Mouse (Mus musculus) hindbrain, embryonic 12.5 days (tissue): ENCODE measurements around the gene Mybph. TPM values are rescaled to one million over a fixed set of nuclear protein-coding genes. Genes with fewer than 3 reads are reported as not detected.

Source experiments
- ATAC-seq: fragments of 200-750 bp; cut with Nextera tagmentation; 2 replicates; pipeline ENCODE4 v1.8.0; 2017; ENCODE audit warnings: moderate TSS enrichment; ENCODE audit not compliant: low FRiP score
- H3K27ac ChIP-seq: fragments of 300-500 bp; sonication (generic); 2 replicates; pipeline ENCODE4 v1.5.1; 2016; ENCODE audit warnings: mild to moderate bottlenecking
- H3K27me3 ChIP-seq: fragments of 300-500 bp; sonication (generic); 2 replicates; pipeline ENCODE4 v1.6.1; 2016; ENCODE audit warnings: mild to moderate bottlenecking
- H3K36me3 ChIP-seq: fragments of 300-500 bp; sonication (generic); 2 replicates; pipeline ENCODE4 v1.6.1; 2016; ENCODE audit warnings: mild to moderate bottlenecking
- H3K4me1 ChIP-seq: fragments of 300-500 bp; sonication (generic); 2 replicates; pipeline ENCODE4 v1.6.1; 2016
- H3K4me2 ChIP-seq: fragments of 300-500 bp; sonication (generic); replicated peaks from 2 replicates; pipeline ENCODE4 v1.6.1; 2016; ENCODE audit warnings: mild to moderate bottlenecking
- H3K4me3 ChIP-seq: fragments of 300-500 bp; sonication (generic); 2 replicates; pipeline ENCODE4 v1.5.1; 2016; ENCODE audit warnings: mild to moderate bottlenecking
- H3K9ac ChIP-seq: fragments of 300-500 bp; sonication (generic); 2 replicates; pipeline ENCODE4 v1.6.1; 2016; ENCODE audit warnings: mild to moderate bottlenecking, moderate library complexity
- H3K9me3 ChIP-seq: fragments of 300-500 bp; sonication (generic); replicated peaks from 2 replicates; pipeline ENCODE4 v1.6.1; 2016; ENCODE audit warnings: mild to moderate bottlenecking
- WGBS: fragments of 180-500 bp; shearing (Covaris S2); methylation state at CpG from one replicate; pipeline ENCODE4 v1.1.7; 2016; 5-methylcytosine and 5-hydroxymethylcytosine counted together
- polyA plus RNA-seq: library from polyadenylated mRNA; unstranded; fragments of >200 nt; fragmentation: Nextera tagmentation; extraction: Ambion mirVana; gene quantifications from 2 replicates; pipeline ENCODE4 v1.2.1, GENCODE M21; 2016

Mybph gene
- polyA plus RNA-seq, 1 experiment from 2014 or later = 2.4 TPM

DNA sequence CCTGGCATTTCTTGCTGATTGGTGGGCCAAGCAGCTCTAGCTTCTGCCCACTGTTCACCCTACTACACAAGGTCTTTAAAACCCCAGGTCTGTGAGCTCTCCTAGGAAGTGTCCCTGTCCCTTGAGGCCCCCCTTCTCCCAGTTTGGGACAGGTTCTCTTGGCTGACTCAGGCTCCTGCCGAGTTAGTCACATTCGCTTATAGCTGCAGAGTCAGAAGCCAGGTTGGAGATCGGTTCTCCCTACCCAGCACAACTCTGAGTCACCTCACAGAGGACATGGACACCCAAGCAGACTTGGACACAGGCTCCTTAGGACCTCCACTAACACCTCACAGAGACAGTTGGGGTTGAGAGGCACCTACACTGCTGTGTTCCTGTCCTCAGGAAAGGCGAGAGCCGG, 2.1 kb upstream of the Mybph start:
- Histone ChIP-seq H3K9me3 (no peaks in the 10 kb centered on the region), H3K9ac (no peak overlapping the region), H3K36me3 (no peaks in the 10 kb centered on the region), H3K27ac (no peak overlapping the region), H3K4me1 (peaks cover 40% of the 10 kb centered on the region), H3K27me3 (no peaks in the 10 kb centered on the region), H3K4me2 (no peak overlapping the region), H3K4me3 (no peak overlapping the region)
- WGBS = 88% methylated on average over 5 of the region's 5 CpGs
- ATAC-seq = no peak

GRCm38 (mm10) chr1:134192024-134192423, 1.2 kb upstream of the Mybph start:
- Histone ChIP-seq H3K4me2 (no peak overlapping the region), H3K4me3 (no peak overlapping the region), H3K4me1 (peaks cover 42% of the 10 kb centered on the region), H3K9ac (no peak overlapping the region), H3K36me3 (no peaks in the 10 kb centered on the region), H3K27me3 (no peaks in the 10 kb centered on the region), H3K27ac (no peak overlapping the region), H3K9me3 (no peaks in the 10 kb centered on the region)
- 60% methylated on average over 4 of the region's 4 CpGs for WGBS
- no peak for ATAC-seq

GRCm38 (mm10) chr1:134193674-134194197, 488 bp downstream of the Mybph start:
- Histone ChIP-seq H3K9ac (no peak overlapping the region), H3K27ac (no peak overlapping the region), H3K36me3 (no peaks in the 10 kb centered on the region), H3K9me3 (no peaks in the 10 kb centered on the region), H3K4me2 (no peak overlapping the region), H3K4me1 (peaks cover 32% of the 10 kb centered on the region), H3K27me3 (no peaks in the 10 kb centered on the region), H3K4me3 (no peak overlapping the region)
- 68% methylated on average over 7 of the region's 7 CpGs for WGBS
- no peak for ATAC-seq

GRCm38 (mm10) chr1:134194298-134195022, 1.2 kb downstream of the Mybph start:
- Histone ChIP-seq H3K9me3 (no peaks in the 10 kb centered on the region), H3K27me3 (no peaks in the 10 kb centered on the region), H3K4me1 (peaks cover 24% of the 10 kb centered on the region), H3K36me3 (no peaks in the 10 kb centered on the region), H3K4me2 (no peak overlapping the region), H3K4me3 (no peak overlapping the region), H3K27ac (no peak overlapping the region), H3K9ac (no peak overlapping the region)
- no peak for ATAC-seq
- WGBS = 68% methylated on average over 16 of the region's 16 CpGs

DNA sequence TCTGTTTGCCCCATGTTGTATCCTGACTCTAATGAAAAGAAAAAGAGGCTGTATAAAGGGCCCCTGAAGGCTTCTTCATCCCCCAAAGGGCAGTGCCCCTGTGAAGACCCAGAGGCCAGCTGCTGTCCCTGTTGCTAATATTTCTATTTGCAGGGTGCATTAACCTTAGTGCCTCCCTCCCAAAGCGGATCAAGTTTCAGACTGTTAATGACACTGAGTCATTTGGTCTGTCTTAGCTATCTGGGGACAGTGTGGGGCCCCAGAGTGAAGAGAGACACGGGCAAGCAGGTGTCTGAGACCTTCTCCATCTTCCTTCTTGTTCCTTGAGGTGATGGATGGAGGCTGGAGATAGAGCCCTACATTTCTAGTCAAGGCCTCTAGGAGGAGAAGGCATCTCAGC, 1.9 kb downstream of the Mybph start:
- Histone ChIP-seq H3K27ac (no peak overlapping the region), H3K4me2 (no peak overlapping the region), H3K4me1 (peaks cover 24% of the 10 kb centered on the region), H3K9ac (no peak overlapping the region), H3K9me3 (no peaks in the 10 kb centered on the region), H3K4me3 (no peak overlapping the region), H3K27me3 (no peaks in the 10 kb centered on the region), H3K36me3 (no peaks in the 10 kb centered on the region)
- ATAC-seq = no peak
- WGBS = 54% methylated on average over 2 of the region's 2 CpGs

- no peak for ATAC-seq
- Histone ChIP-seq H3K4me2 (no peak overlapping the region), H3K4me1 (peaks cover 24% of the 10 kb centered on the region), H3K4me3 (no peak overlapping the region), H3K27ac (no peak overlapping the region), H3K27me3 (no peaks in the 10 kb centered on the region), H3K36me3 (no peaks in the 10 kb centered on the region), H3K9me3 (no peaks in the 10 kb centered on the region), H3K9ac (no peak overlapping the region)
- WGBS = 63% methylated on average over 3 of the region's 3 CpGs
These were observed 2.3 kb downstream of the Mybph start for GRCm38 (mm10) chr1:134195571-134195970.

GRCm38 (mm10) chr1:134195979-134196378, 2.7 kb downstream of the Mybph start:
- H3K36me3 ChIP-seq = no peaks in the 10 kb centered on the region
- H3K27ac ChIP-seq = no peak overlapping the region
- H3K9ac ChIP-seq = no peak overlapping the region
- no peak for ATAC-seq
- H3K4me3 ChIP-seq = no peak overlapping the region
- H3K27me3 ChIP-seq = no peaks in the 10 kb centered on the region
- H3K9me3 ChIP-seq = no peaks in the 10 kb centered on the region
- no peak overlapping the region for H3K4me2 ChIP-seq
- 58% methylated on average over 4 of the region's 4 CpGs for WGBS
- peaks cover 24% of the 10 kb centered on the region for H3K4me1 ChIP-seq

DNA sequence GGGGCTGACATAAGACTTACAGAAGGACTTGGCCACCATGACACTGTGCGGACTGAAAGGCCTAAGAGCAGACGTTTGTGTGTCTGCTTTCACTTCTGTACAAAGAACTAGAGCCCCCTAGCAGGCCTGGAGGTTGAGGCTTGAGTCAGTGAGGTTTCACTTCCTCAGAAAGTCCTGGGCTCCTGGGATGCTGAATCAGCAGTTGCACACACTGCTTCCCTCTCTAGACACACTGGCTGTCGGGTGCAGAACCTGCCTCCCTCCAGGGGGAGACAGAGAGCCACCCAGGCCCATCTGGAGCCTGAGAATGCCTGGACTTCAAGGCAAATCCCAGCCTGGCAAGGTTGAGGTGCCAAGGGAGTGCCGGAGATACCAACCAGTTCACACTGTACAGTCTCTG, 3.1 kb downstream of the Mybph start:
- H3K9ac ChIP-seq = no peak overlapping the region
- no peaks in the 10 kb centered on the region for H3K36me3 ChIP-seq
- no peaks in the 10 kb centered on the region for H3K9me3 ChIP-seq
- no peaks in the 10 kb centered on the region for H3K27me3 ChIP-seq
- ATAC-seq = no peak
- peaks cover 24% of the 10 kb centered on the region for H3K4me1 ChIP-seq
- H3K4me3 ChIP-seq = no peak overlapping the region
- 71% methylated on average over 4 of the region's 4 CpGs for WGBS
- no peak overlapping the region for H3K4me2 ChIP-seq
- no peak overlapping the region for H3K27ac ChIP-seq

- H3K4me1 ChIP-seq = peaks cover 24% of the 10 kb centered on the region
- WGBS = 77% methylated on average over 15 of the region's 15 CpGs
- no peaks in the 10 kb centered on the region for H3K9me3 ChIP-seq
- no peak overlapping the region for H3K4me3 ChIP-seq
- no peaks in the 10 kb centered on the region for H3K27me3 ChIP-seq
- H3K36me3 ChIP-seq = no peaks in the 10 kb centered on the region
- no peak overlapping the region for H3K4me2 ChIP-seq
- no peak overlapping the region for H3K9ac ChIP-seq
- H3K27ac ChIP-seq = no peak overlapping the region
- no peak for ATAC-seq
These were observed 4.2 kb downstream of the Mybph start for GRCm38 (mm10) chr1:134197325-134197982.

DNA sequence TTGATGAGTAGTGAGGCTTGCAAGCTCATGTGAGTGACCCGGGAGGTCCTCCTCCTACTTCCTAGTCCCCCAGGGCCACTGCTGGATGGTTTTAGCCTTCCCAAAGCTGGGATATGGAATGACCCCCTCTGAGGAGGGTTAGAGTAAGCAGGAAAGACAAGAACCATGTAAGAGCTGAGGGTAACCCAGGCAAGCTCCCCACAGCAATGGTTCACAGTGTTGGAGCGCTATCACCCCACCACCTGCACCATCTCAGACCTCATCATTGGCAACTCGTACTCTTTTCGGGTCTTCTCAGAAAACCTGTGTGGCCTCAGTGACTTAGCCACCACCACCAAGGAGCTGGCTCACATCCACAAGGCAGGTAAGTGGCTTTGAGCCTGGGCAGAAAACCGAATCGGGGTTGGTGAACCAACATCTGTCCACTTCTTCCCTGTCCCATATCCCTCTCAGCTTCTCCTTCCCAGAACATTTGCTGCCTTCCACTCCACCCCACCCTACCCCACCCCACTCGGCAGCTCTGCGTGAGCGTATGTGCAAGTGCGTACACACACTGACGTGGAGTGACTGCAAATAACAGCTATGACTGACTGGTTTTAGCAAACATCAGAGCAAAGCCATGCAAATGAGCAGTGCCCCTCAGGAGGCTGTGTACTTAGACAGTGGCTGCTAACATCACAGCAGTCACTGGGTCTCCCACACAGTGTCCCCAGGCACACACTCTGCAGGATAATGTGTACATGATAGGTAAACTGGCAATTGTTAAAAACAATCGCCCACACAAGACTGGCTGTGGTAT, 5.1 kb downstream of the Mybph start:
- no peak for ATAC-seq
- Histone ChIP-seq H3K9me3 (no peaks in the 10 kb centered on the region), H3K4me1 (peaks cover 22% of the 10 kb centered on the region), H3K4me2 (no peak overlapping the region), H3K27ac (no peak overlapping the region), H3K9ac (no peak overlapping the region), H3K4me3 (no peak overlapping the region), H3K27me3 (no peaks in the 10 kb centered on the region), H3K36me3 (no peaks in the 10 kb centered on the region)
- WGBS = 82% methylated on average over 12 of the region's 12 CpGs

- Histone ChIP-seq H3K9me3 (no peaks in the 10 kb centered on the region), H3K4me2 (no peak overlapping the region), H3K27ac (no peak overlapping the region), H3K4me1 (peaks cover 12% of the 10 kb centered on the region), H3K36me3 (no peaks in the 10 kb centered on the region), H3K9ac (no peak overlapping the region), H3K27me3 (no peaks in the 10 kb centered on the region), H3K4me3 (no peak overlapping the region)
- ATAC-seq = no peak
- 69% methylated on average over 2 of the region's 2 CpGs for WGBS
These were observed 7.2 kb downstream of the Mybph start for GRCm38 (mm10) chr1:134200481-134200880.

GRCm38 (mm10) chr1:134200998-134201686, 7.9 kb downstream of the Mybph start:
- no peaks in the 10 kb centered on the region for H3K9me3 ChIP-seq
- no peak overlapping the region for H3K27ac ChIP-seq
- H3K4me1 ChIP-seq = peaks cover 6% of the 10 kb centered on the region; the same call in 1 of the 2 replicates
- H3K9ac ChIP-seq = no peak overlapping the region
- H3K4me3 ChIP-seq = no peak overlapping the region
- H3K36me3 ChIP-seq = no peaks in the 10 kb centered on the region
- no peaks in the 10 kb centered on the region for H3K27me3 ChIP-seq
- no peak overlapping the region for H3K4me2 ChIP-seq
- 78% methylated on average over 6 of the region's 6 CpGs for WGBS
- ATAC-seq = no peak
